Mouse (Mus musculus) kidney, adult 18-20 months (tissue): ENCODE data around the gene Nfia.

Experiments used
- DNase-seq: peaks from one replicate; pipeline ENCODE4 v3.0.0; 2021

The Nfia gene

DNA sequence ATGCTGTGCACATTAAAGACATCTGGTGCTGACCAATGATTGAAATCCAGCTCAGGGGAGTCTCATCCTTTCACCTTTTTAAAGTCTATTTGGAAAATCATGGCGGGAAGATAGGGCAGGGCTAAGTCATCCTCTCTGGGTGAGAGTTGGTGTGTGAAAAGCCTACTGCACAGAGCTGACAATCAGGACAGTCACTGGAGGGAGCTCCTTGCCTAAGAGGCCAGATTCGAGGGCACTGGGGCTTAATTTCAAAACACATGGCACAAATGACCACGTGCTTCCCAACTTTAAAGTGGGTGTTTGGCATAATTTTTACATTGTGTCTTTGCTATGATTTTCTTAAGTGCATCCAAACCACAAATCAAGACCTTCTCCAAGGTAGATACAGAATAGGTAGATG, 146.1 kb downstream of the Nfia start:
- no peak for DNase-seq

DNA sequence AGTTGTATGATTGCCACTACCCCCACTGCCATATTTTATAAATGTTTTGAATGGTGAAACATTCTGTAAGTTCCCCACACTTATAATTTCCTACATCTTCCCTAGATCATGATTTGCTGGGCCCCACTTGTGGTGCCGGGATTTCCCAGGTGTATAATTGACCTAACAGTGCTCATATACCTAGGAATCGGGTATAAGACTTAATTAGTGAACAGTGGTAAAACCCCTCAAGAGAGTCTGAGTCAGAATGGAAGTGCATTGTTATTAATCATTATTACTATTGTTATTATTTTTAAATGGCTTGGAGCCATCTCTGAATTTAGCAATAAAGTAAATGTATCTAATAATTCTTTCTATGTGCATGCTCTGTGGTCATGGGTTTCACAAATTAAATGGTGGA, 147.2 kb downstream of the Nfia start:
- DNase-seq = no peak

DNA sequence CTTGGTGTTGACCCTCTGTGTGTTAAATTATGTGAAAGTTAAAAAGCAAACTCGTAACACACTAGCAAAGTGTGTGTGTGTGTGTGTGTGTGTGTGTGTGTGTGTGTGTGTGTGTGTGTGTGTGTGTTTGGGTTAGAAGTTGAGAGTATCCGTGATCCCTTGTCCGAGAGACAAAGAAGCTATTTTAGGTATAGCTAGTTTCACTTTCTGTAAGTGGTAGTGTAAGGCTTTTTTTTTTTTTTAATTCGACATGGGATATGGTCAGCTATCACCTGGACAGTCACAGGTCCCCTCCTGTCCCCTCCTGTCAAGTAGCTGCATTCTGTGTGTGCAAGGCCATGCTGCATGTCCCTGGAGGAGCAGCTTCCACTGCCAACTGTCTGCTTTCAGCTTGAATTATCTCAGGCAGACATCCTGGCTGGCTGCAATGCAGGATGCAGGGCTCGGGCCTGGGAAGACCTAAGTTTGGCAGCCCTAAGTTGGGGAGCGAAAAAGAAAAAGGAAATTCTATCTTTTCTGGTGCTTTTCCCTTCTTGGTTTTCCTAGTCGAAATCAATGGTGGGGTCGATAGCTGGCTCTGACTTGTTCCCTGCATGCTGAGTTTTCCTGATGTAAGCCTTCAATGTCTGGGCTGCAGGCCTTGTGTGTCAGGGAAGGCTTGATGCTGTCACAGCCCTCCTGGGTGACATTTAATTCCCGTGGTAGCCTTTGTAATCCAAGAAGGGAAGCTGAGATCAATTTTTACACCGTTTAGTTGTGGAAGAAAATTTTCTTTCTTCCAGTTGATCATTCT, 147.9 kb downstream of the Nfia start:
- peak; percentile 38 for DNase-seq

DNA sequence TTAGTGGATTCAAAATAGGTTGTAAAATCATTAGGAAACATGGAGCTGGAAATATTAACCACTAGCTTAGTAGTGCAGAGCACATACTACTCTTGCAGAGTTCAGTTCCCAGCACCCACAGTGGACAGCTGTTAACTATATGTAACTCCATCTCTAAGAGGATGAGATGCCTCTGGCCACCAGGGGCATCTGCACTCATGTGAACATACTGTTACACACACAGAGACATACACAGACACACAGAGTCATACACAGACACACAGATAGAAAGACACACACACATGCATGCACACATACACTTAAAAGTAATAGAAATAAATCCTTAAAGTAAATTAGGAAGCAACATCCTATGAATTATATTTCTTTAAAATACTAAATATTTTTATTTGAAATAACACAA, 149.1 kb downstream of the Nfia start:
- no peak for DNase-seq

DNA sequence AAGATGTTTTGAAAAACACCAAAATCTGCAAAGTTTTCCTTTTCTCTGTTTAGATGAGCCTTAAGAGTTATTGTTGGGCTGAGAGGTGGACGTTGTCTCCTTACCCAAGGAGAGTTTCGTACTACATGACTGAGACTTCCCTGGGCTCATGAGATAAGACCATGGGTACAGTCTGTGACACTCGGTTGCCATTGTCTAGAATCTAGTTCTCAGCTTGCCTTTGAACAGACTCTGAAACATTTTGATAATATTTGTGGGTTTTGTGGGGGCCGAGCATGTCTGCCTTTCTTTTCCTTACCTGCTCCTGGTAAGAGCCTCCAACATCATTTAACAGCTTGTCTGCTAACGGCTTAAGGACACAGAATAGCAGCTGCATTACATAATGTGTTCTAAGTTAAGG, 150.7 kb downstream of the Nfia start:
- no peak for DNase-seq

DNA sequence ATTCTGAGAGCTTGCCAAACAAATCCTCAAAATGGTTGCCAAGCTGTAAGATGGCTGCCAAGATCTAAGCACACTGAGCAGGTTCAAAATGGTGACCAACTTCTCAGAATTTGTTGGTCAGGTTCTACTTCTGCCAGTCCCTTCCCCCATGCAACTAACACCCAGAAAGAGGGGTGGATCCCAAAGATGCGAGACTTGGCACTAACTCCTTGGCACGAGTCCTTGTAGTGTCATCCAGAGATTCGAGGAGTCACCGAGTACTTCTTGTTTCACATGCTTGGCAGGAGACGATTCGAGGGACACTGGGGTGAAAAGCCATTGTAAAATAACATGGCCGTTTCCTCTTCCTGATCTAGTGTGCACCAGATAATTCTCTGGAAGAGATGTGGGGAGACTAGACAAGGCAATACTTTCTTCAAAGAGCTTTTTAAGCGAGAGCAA, 151.4 kb downstream of the Nfia start:
- peak; percentile 71 for DNase-seq

DNA sequence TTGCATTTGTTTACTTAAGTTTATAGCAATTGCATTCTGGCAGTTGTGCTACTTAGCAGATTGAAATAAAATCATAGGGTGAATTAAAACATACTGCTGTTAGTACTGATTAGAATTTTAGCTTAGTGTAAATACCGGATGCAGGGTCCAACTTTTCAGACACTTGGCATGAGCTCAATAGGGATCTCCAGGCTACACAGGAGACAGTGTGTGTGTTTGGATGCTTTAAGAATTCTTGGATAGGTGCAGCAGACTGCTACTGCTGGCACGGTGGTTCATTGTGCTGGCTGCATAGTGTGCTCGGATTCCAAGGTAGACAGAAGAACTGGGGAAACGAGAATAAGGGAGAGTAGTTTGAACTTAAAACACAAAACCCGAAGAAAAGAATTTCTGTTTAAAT, 151.9 kb downstream of the Nfia start:
- no peak for DNase-seq

DNA sequence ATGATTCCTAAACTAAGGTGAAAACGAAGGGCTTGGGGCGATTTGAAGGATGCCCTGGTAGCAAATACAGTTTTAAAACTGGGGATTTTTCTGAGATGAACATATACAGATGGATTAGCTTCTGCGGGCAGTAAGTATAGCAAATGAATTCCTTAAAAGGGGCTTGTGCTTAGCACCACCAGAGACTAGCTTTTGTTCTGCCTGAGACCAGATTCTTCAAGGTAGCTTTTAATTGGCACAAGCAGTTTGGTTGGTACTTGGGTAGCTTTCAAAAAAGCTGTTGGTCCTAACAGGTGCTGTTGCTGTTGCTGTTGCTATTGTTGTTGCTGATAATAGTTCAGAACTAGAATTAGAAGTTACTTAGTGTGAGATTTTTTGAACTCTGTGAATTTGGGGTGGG, 152.3 kb downstream of the Nfia start:
- DNase-seq = no peak

DNA sequence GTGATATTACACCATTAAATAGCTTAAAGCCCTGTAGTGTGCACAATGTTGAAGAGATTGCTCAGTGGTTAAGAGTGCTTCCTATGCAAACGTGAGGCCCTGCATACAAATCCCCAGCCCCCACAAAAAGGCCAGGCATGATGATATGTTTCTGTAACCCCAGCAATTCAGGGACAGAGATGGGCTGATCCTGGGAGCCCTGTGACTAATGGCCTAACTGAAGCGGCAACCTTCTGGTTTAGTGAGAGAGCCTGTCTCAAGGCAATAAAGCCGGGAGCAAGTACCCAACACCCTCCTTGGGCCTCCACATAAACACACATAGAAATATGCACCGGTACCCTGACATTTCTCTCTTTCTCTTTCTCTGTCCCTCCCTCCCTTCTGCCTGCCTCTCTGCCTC, 153.1 kb downstream of the Nfia start:
- DNase-seq = no peak

DNA sequence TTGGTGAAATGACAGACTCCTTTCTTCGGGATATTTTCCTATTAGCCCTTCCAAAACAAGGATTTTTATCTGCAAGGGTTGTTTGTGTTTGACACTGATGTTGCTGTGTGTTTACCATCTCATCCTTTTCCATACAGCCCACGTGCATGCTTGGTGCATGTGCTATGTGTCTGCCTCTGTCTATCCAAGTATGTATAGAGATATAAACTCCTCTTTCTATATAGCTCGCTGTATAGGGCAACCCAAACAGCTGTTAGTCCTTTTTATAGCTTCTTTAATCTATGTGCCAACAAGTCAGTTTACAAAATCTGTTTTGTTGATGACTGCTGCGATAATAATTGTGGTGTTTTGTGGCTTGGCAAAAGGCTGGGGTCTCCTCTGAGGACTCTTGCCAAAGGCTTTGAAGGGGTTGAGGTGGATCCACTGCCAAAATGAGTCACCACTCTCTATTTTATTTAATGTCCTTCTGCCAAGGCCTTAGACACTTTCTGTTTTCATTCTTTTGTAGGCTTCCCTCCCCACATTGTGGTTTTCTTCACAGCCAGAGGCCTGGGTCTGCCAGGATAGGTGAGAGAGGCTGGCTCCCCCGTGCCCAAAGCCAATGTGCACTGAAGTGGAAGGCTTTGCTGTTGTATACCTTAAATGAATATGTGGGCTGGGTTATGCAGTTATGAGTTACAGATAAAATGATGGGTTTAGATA, 154.2 kb downstream of the Nfia start:
- DNase-seq = no peak

DNA sequence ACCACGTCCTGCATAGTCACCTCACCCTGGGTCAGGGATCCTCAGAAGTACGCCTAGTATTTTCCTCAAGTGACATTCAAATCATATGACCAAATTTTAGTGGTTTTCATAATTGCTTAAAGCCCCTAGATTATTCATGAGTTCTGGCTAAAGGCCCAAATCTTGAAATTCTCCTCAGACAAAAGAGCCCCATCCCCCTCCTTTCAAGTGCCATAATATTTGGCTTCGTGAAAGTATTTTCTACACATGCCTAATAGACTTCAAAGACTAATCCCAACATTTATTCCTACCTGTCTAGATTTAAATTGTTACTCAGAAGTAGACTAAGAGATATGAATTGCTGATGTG, 154.7 kb downstream of the Nfia start:
- no peak for DNase-seq

DNA sequence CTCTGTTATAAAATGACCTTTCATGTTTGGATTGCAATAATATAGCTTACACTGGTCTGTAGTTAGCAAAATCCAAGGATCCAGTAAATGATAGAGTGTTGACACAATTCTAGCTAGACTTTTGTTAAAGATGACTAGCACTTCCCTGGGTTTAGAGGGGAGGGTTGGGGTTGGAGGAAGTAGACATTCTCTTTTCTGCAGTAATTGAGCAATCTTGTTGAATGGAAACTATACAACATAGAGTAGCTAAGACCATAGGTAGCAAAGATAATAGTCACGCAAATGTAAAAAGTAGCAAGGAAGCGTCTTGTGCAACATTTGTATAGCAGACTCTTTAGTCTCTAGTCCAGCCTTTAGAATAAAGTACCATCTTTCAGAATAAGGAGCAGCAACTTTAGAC, 163.8 kb downstream of the Nfia start:
- DNase-seq = no peak

DNA sequence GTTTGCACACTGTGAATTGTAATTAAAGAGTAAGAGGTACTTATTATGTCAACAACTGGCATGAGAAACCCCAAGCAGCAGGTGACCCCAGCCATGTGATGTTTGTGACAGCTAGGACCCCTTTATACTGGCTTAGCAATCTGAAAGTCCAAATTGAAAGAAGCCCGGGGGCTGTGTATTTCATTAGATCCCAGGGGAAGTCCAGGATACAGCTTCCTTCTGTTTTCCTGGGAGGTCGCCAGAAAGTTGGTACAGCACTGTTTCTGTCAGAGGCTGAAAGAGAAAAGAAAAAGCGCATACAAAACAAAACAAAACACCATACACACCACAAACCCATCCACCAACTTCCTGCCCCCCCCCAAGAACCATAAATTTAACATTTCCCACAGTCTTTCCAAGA, 164.4 kb downstream of the Nfia start:
- DNase-seq = no peak

DNA sequence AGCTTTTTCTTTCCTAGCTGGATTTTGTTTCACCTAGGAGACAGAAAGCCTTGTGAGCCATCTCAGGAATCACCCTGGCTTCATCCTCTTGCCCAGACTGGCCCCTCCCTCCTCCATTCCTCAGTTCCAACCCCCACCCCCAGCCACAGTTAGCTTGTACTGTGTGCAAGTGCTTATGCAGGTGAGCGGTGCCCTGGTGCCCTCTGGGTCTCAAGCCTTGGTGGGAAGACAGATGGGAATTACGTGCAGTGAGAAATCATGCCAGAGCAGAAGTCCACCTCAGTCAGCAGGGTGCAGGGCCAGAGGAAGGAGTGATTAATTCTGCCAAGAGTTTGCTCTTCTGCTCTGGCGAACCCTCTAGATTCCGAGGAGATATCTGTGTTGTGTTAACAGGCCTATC, 167.0 kb downstream of the Nfia start:
- DNase-seq = peak; percentile 31

DNA sequence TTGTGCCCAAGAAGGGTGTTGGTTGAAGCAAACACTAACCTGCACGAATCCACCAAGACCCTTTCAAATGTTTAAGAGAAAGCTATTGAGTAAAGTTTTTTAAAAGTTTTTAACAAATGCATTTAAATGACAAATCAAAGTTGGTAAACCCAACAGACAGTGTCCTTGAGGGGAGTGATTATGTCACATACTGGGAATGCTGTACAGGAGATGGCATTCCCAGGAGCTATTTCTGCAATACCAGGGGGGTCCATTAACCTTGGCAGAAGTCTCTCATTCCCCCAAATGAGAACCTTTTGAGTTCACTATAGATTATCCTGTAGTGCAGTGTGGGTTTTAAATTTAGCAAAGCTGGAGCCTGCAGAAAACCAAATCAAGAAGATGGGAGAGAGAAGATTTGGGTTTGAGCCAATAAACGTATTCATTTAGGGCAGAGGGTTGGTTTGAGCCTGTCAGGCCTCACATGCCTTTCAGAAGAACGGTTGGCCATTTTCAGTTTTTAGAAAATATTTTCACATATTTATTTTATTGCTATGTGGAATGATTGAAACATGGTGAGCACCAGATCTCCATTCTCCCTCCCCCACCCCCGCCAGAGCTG, 167.5 kb downstream of the Nfia start:
- DNase-seq = no peak

DNA sequence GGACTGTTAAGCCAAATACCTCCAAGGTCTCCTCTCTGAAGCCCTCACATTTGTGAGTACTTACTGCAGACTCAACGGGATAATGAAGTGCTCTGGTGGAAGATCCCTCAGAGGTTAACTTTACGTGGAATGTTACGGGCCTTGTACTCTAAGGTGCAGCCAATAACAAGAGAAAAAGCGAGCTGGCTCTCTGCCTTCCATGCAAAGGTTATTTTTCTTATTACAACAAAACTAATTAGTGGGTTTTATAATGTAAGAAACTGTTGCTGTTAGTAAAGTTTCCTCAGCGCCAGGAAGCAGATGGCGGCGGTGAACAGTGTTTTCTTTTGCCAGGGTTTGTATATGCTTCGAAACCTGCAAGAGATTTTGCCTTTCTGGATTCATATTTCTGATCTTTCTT, 169.1 kb downstream of the Nfia start:
- no peak for DNase-seq

DNA sequence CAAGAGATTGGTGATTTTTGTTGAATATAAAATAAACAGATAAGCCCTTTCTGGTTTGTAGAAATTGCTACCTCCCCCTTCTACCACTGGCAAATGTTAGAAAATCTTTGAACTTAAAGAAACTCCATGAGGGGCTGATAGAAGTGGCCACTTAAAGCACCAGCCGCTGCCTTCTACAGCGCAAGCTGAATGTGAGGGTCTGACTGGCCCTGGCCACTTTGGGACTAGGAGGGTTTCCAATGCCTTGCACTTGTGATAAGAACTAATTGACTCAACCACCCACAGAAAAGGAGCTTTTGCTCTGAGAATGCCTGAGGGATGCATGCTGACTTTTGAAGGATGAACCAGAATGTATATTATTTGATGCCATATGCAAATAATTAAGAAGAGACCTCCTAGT, 171.8 kb downstream of the Nfia start:
- DNase-seq = no peak

DNA sequence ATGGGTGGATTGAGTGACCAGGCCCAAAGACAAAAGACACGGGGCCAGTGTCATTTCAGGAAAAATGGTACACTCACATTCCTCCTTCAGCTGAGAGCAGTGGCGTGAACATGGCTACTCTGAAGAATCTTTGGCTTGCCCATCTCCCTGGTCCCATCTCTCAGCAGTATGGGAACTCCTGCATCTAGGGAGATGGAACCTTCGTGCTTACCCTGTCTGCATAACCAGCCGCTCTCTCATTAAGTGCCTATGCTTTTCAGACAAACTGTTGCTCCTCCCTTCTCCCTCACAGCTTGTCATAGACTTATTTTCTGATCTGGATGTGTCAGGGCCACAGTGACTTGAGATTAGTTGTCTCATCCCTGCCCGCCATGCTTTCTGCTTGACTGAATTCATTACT, 174.9 kb downstream of the Nfia start:
- DNase-seq = no peak

DNA sequence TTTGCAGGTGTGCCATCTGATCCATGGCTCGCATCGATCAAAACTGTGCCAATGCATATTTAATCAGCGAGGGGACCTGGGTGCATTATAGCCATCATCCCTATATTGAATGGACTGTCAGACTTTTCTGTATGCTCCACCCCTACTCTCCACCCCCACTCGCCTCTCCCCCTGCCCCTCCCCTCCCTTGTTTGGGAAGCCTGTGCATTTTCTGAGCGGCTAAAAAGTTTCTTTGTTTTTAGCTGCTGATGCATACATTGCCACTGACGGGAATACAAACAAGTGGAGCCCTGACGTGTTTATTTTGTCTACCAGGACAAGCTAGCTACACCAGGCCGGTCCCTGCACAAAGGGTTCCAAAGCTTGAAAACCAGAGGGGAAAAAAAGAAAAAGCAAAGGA, 175.7 kb downstream of the Nfia start:
- no peak for DNase-seq

DNA sequence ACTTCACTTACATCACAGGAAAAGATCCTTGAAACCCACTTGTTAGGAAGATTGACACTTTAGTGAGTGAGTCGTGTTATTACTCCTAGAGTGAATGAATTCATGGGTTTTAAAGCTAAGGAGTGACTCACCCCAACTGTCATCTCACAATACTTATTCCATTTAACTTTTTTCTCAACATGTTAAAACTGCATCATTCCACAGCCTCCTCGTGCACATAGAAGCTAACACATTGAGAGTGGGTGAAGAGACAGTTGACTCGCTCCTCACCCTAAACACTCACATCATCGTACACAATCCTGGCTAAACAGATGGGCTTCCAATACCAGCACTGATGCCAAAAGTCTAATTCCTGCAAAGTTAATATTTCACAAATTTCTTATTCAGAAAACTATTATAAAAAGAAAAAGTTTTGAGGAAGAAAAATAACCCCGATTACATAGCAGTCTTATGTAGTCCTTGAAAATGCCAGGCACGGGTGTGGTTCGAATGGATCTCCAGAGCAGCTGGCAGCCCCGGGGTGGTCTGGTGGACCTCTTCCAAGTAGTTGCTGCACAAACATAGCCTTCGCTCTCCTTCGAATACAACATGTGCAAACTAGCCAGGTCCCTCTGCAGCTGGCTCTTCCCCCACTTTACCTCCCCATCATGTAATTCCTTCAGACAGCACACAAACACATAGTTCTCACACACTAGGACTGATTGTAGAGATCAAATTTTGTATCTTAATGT, 178.0 kb downstream of the Nfia start:
- no peak for DNase-seq

DNA sequence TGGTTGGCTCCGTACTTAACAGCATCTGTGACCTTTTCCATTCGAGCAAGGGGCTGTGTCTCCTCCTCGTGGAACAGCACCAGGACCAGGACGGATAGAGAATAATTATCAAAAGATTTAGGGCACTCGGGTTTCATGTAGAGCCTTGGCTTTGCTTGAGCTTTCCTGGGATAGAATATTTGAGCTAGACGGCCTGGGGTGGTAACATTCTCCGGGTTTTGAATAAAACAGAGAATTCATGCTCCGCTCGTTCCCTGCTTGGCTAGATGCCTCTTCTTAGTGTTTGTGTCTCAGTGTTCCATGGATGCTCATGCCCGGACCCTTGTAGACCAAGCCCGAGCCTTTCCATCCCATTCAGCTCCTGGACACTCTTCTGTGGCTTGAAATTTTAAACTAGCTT, 181.4 kb downstream of the Nfia start:
- DNase-seq = no peak

DNA sequence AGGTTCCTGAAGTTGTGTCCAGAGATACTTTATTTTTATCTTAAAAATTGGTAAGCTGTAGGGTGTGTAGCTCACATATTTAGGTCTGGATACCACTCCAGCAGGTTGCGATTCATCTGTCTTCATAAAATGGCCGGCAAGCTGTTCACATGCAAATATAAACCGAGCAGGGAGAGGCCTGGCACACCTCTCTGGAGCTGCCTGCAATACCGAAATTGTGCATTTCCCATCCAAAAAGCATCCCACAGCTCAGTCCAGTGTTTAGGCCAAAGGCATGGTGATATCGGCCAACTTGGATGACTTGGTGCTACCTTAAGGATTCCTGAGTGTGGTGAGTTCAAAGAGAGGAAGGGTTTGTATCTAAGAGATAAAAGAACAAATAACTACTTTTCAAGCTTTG, 185.6 kb downstream of the Nfia start:
- DNase-seq = no peak

DNA sequence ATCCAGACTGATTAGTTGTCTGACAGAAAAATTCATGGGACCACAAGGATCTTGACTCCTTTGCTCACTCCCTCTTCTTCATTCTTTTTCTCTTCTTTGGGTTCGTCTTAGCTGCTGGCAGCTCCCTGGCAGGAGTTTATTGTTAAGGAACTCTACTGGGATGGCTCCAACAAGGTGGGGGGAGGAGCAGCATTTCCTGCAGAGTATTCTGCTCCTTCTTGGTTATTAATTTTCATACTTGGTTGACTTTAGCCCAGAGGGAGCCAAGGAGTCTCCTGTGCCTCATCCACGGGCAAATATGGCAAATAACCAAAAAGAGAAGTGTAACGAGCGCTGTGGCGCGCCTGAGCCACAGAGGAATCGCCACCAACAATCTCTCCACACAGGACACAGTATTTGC, 190.3 kb downstream of the Nfia start:
- DNase-seq = no peak

DNA sequence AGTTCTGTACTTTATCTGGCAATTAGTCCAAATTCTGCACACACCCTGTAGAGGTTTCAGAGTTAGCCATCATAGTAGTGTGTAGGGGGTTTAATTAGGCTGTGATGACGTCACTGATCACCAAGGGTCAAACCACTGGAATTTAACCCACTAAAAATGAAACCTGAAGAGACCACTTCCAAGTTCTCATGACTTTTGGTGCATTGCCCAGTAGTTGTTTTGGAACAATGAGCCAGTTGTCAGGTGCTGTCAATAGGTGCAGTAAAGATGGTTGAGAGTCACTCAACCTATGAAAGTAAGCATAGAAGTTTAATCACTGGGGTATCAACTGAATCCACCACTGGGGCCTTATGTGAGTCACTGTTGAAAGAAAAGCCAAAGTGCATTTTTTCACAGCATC, 191.4 kb downstream of the Nfia start:
- DNase-seq = no peak
